Mouse (Mus musculus) CD8-positive naive resting alpha-beta T cell, adult 57 days (primary cell): Measurements from ENCODE around the gene Atp6v1g3. TPM values are rescaled to one million over a fixed set of nuclear protein-coding genes. Genes with fewer than 3 reads are reported as not detected.

Experiments
- total RNA-seq: library from RNA; stranded (reverse); gene quantifications from one replicate; pipeline ENCODE4 v1.2.4, GENCODE M21; 2023

Gene Atp6v1g3
- not detected for total RNA-seq

DNA sequence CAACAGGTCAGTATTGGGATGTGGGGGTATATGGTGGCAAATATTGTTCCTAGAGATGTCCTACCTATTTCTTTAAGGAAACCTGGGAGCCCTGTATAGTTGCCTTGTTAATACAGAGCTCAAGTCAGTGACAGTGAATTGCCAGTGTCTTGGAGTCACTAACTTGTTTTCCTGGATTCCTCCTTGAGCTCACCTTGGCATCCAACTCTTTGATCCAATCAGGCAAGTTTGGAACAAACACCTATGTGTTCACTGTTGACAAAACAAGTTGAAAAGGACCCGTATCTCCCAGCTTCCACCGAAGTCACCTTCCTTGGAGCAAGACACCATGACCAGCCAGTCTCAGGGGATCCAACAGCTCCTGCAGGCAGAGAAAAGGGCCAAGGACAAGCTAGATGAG, at the start of gene Atp6v1g3:
Atp6v1g3 (plus strand) TSS at position 301 of the 400 bp plus-strand sequence.

Other genes with a start within 250 kb of the Atp6v1g3 start
- gene Ptprc, start 98.0 kb upstream of the Atp6v1g3 start, total RNA-seq, result 1,599 TPM